Mouse (Mus musculus): ENCODE data around the gene Slc16a6. TPM values are rescaled to one million over a fixed set of nuclear protein-coding genes. Genes with fewer than 3 reads are reported as not detected.
"Not testable (repeated sequence)": the region's sequence is repeated elsewhere in the genome, so short reads cannot be mapped to it uniquely, and the experiment has no call there.

The Slc16a6 gene
- polyA plus RNA-seq, 1 experiment from 2014 or later: 4.4 TPM

DNA sequence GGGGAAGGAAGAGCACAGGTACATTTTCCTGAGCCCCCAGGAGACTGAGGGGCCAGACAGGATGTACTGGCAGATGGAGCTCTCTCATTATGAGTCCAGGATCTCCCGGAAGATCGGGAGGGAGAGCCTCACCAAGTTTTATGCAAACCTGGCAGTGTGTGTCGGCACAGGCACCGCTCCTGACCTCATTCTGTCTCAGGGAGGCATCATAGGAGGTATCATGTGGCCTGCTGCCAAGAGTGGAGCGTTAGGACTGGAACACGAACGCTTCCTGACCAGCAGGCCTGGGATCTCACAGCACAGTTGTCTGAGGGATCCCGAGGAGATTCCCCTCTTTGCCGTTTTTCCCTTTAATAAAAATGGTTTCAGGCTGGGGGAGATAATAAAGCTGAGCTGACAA lies 31.6 kb upstream of the Slc16a6 start:
- no peak for ATAC-seq (ENCODE audit: insufficient number of reproducible peaks, insufficient read depth, low FRiP score, low read depth)
- Histone ChIP-seq H3K27ac (ENCODE audit: low read length) (no peak overlapping the region), H3K9me3 (ENCODE audit: control insufficient read depth, low read depth, low read length) (no peaks in the 10 kb centered on the region), H3K4me2 (replicated peaks; ENCODE audit: low read depth, low read length) (no peak overlapping the region), H3K9ac (replicated peaks; ENCODE audit: low read depth, low read length) (no peak overlapping the region), H3K36me3 (ENCODE audit: control insufficient read depth, insufficient read depth, low read length) (no peaks in the 10 kb centered on the region), H3K4me1 (ENCODE audit: control insufficient read depth, insufficient read depth, low read length) (no peaks in the 10 kb centered on the region), H3K27me3 (ENCODE audit: control insufficient read depth, insufficient read depth, low read length) (no peaks in the 10 kb centered on the region), H3K4me3 (ENCODE audit: low read depth, low read length) (no peak overlapping the region)
- WGBS: 63% methylated on average over 9 of the region's 9 CpGs

DNA sequence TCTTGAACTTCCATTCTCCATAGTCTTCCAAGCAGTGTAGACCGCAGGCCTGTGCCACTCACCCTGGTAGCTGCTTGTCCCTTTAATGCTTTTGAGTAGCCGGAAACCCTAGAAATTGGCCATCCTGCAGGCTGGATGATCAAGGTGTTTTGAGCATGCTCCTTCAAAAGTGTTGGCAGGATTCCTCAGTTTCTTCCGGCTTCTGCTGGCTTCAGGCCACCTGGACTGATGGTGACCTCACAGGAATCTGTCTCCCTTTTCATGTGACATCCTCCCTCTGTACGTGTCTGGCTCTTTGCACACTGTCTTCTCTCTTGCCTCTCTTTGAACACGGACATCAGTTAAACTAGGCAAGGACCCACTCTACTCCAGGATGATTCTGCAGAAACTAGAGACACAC lies 26.8 kb upstream of the Slc16a6 start:
- H3K27me3 ChIP-seq (ENCODE audit: control insufficient read depth, insufficient read depth, low read length): no peaks in the 10 kb centered on the region
- WGBS: 80% methylated on average over 5 of the region's 5 CpGs

DNA sequence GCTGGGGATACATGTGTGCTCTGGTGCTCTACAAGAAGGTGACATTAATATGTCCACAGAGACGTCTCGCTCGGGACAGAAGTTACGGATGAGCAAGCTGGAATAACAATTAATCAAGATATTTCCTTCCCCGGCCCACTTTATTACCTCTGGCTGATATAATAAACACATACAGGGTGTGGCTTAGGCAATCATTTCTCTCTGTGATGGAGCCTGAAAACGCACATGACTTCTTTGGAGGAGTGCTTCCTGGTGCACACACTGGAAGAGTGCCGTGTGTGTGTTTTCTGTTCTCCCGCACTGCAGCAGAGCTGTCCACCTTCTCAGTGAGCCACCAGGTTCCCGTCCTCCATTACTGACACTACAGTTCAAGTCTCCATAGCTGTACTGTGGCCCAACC lies 24.6 kb upstream of the Slc16a6 start:
- H3K9me3 ChIP-seq (ENCODE audit: control insufficient read depth, low read depth, low read length): no peaks in the 10 kb centered on the region
- H3K27ac ChIP-seq (ENCODE audit: low read length): peak overlapping the region; percentile 10; the same call in 1 of the 2 replicates
- ATAC-seq (ENCODE audit: insufficient number of reproducible peaks, insufficient read depth, low FRiP score, low read depth): no peak
- no peak overlapping the region for H3K9ac ChIP-seq (replicated peaks; ENCODE audit: low read depth, low read length)
- WGBS: 60% methylated on average over 9 of the region's 9 CpGs
- H3K27me3 ChIP-seq (ENCODE audit: control insufficient read depth, insufficient read depth, low read length): no peaks in the 10 kb centered on the region
- H3K4me1 ChIP-seq (ENCODE audit: control insufficient read depth, insufficient read depth, low read length): peaks cover 4% of the 10 kb centered on the region; the same call in 1 of the 2 replicates
- no peak overlapping the region for H3K4me2 ChIP-seq (replicated peaks; ENCODE audit: low read depth, low read length)
- H3K4me3 ChIP-seq (ENCODE audit: low read depth, low read length): no peak overlapping the region
- H3K36me3 ChIP-seq (ENCODE audit: control insufficient read depth, insufficient read depth, low read length): no peaks in the 10 kb centered on the region

More for the DNA sequence above, 26.8 kb upstream of the Slc16a6 start:
- Histone ChIP-seq H3K4me1 (ENCODE audit: control insufficient read depth, insufficient read depth, low read length) (peaks cover 4% of the 10 kb centered on the region; the same call in 1 of the 2 replicates), H3K4me3 (ENCODE audit: low read depth, low read length) (no peak overlapping the region), H3K36me3 (ENCODE audit: control insufficient read depth, insufficient read depth, low read length) (no peaks in the 10 kb centered on the region), H3K9ac (replicated peaks; ENCODE audit: low read depth, low read length) (no peak overlapping the region), H3K4me2 (replicated peaks; ENCODE audit: low read depth, low read length) (no peak overlapping the region), H3K27ac (ENCODE audit: low read length) (no peak overlapping the region), H3K9me3 (ENCODE audit: control insufficient read depth, low read depth, low read length) (no peaks in the 10 kb centered on the region)
- ATAC-seq (ENCODE audit: insufficient number of reproducible peaks, insufficient read depth, low FRiP score, low read depth): no peak

DNA sequence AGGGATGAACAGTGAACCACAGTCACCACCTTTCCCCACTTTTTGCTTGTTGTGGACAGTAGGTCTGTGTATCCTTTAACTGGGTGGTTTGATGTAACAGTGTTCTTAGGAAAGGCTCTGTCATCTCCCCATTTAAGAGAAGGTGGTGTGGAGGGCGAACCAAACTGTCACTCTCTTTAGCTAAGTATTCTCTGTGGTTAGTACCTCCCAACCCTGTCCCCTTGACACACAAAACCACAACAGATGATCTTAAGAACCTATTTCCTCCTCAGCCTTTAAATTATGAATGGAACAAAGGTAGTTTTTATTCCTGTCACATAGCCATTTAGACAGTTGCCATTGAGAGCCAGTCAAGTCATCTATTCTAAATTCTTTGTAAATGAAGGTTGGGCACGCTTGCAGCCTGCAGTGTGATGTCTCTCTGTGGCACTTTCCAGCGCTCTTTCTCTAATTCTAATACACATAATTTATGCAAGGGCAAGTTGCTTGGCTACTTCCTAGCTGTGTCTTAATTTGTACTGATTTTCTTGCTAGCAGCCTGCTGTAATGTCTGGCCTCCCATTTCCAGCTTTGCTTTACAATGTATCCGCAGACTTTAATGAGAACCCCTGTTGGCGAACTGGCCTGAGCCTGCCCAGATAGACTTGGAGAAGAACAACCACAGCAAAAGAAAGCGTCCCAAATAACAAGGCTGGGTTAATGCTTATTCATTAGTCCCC lies 23.8 kb upstream of the Slc16a6 start:
- Histone ChIP-seq H3K4me1 (ENCODE audit: control insufficient read depth, insufficient read depth, low read length) (peaks cover 4% of the 10 kb centered on the region; the same call in 1 of the 2 replicates), H3K27ac (ENCODE audit: low read length) (no peak overlapping the region), H3K27me3 (ENCODE audit: control insufficient read depth, insufficient read depth, low read length) (no peaks in the 10 kb centered on the region), H3K9me3 (ENCODE audit: control insufficient read depth, low read depth, low read length) (no peaks in the 10 kb centered on the region), H3K4me2 (replicated peaks; ENCODE audit: low read depth, low read length) (no peak overlapping the region), H3K36me3 (ENCODE audit: control insufficient read depth, insufficient read depth, low read length) (no peaks in the 10 kb centered on the region), H3K9ac (replicated peaks; ENCODE audit: low read depth, low read length) (no peak overlapping the region), H3K4me3 (ENCODE audit: low read depth, low read length) (no peak overlapping the region)
- WGBS: 81% methylated on average over 6 of the region's 6 CpGs
- ATAC-seq (ENCODE audit: insufficient number of reproducible peaks, insufficient read depth, low FRiP score, low read depth): no peak

DNA sequence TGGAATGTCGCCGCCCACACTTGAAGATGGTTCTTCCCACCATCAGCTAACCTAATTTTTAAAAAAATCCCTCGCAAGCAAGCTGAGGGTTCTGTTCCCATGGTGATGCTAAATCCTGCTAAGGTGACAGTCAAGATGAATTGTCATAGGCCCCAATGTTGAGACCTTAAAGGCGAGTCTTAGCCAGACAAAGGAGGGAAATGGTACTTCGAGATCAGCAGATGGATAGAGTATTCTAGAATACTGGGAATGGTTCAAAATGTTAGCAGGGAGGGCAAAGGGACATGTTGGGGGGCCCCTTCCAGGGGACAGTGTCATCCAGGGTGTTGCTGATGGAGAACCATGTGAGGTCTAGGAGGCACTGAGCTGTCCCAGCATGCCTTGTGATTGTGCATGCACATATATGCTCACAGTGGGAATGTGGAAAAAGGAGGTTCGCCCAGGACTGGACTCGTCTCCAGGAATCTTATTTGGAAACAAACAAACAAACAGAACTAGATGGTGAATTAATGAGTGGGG lies 23.1 kb upstream of the Slc16a6 start:
- Histone ChIP-seq H3K4me2 (replicated peaks; ENCODE audit: low read depth, low read length) (no peak overlapping the region), H3K27ac (ENCODE audit: low read length) (no peak overlapping the region), H3K9me3 (ENCODE audit: control insufficient read depth, low read depth, low read length) (no peaks in the 10 kb centered on the region), H3K4me3 (ENCODE audit: low read depth, low read length) (no peak overlapping the region), H3K9ac (replicated peaks; ENCODE audit: low read depth, low read length) (no peak overlapping the region), H3K36me3 (ENCODE audit: control insufficient read depth, insufficient read depth, low read length) (no peaks in the 10 kb centered on the region), H3K4me1 (ENCODE audit: control insufficient read depth, insufficient read depth, low read length) (peaks cover 4% of the 10 kb centered on the region; the same call in 1 of the 2 replicates), H3K27me3 (ENCODE audit: control insufficient read depth, insufficient read depth, low read length) (no peaks in the 10 kb centered on the region)
- WGBS: 77% methylated on average over 7 of the region's 7 CpGs
- ATAC-seq (ENCODE audit: insufficient number of reproducible peaks, insufficient read depth, low FRiP score, low read depth): no peak

DNA sequence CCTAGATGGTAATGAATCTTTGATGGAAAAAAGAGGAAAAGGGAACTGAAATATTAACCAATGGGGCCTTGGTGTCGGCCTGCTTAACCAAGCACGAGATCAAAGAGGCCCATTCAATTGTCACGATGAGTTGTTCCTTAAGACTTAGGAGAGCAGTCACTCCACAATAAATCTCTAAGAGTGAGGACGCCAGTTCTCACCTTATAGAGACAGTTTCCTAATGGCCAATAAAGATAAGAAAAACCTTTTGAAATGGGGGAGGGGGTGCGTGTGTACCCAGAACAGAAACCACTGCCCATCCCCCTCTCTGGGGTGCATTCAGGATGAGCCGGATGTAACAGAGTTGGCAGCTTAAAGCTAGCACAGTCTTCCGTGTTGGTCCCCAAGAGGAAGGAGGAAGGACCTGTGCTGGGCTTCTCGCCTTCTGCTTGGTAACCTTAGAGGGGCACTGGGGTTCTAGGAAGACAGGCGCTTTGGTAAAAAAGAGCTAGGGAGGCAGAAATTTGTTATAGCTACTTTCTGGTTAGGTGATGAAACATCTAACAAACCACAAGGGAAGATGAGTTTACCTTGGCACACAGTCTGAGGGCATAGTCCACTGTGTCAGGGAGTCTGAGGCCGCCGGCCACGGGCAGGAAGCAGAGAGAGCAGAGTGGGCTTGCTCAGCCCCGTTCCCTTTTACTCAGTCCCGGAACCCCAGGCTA lies 22.5 kb upstream of the Slc16a6 start:
- Histone ChIP-seq H3K27ac (ENCODE audit: low read length) (no peak overlapping the region), H3K36me3 (ENCODE audit: control insufficient read depth, insufficient read depth, low read length) (no peaks in the 10 kb centered on the region), H3K4me1 (ENCODE audit: control insufficient read depth, insufficient read depth, low read length) (peaks cover 4% of the 10 kb centered on the region; the same call in 1 of the 2 replicates), H3K9me3 (ENCODE audit: control insufficient read depth, low read depth, low read length) (no peaks in the 10 kb centered on the region), H3K27me3 (ENCODE audit: control insufficient read depth, insufficient read depth, low read length) (no peaks in the 10 kb centered on the region), H3K4me3 (ENCODE audit: low read depth, low read length) (no peak overlapping the region), H3K9ac (replicated peaks; ENCODE audit: low read depth, low read length) (no peak overlapping the region), H3K4me2 (replicated peaks; ENCODE audit: low read depth, low read length) (no peak overlapping the region)
- no peak for ATAC-seq (ENCODE audit: insufficient number of reproducible peaks, insufficient read depth, low FRiP score, low read depth)
- WGBS: 42% methylated on average over 14 of the region's 14 CpGs

DNA sequence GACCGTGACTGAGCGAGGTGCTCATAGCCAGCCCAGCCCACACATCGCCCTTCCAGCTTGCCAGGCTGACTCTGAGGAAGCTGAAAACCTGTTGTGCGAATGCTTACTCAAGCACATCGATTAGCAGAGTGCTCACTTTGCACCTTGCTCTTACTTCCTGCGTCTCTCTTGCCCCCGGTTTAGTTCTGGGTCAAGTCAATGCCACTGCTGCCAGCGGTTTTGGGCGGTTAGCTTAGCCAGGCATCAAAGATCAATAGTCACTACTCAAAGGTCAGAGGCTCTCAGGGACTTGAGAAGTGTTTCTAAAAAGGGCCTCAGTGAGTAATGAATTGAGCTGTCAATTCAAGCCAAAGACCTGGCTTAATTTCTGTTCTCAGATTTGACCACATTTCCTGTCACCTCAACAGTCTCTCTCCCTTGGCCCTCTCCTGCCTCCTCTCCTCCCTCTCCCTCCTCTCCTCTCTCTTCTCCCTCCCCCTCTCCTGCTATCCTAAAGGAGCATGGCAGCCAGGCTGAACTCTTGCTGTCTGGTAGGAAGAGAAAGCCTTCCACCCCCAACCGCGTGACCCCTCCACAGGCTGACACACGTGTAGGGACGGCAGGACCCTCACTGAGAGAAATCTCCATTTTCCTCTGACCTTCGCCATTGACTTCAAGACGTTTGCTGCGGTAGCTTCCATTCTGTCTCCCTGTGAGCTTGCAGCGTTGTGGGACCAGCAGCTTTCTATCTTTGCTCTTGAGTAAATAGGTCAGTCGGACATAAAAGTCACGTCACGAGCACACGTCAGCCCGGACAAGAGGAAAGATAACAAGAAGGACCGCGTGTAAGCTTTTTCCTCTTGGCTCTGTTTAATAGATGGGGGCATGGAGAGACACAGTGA lies 21.7 kb upstream of the Slc16a6 start:
- H3K9me3 ChIP-seq (ENCODE audit: control insufficient read depth, low read depth, low read length): no peaks in the 10 kb centered on the region
- no peak overlapping the region for H3K4me2 ChIP-seq (replicated peaks; ENCODE audit: low read depth, low read length)
- H3K4me1 ChIP-seq (ENCODE audit: control insufficient read depth, insufficient read depth, low read length): peaks cover 4% of the 10 kb centered on the region; the same call in 1 of the 2 replicates
- H3K9ac ChIP-seq (replicated peaks; ENCODE audit: low read depth, low read length): no peak overlapping the region
- no peaks in the 10 kb centered on the region for H3K27me3 ChIP-seq (ENCODE audit: control insufficient read depth, insufficient read depth, low read length)
- no peak overlapping the region for H3K27ac ChIP-seq (ENCODE audit: low read length)
- no peak overlapping the region for H3K4me3 ChIP-seq (ENCODE audit: low read depth, low read length)
- 0 out of 2 replicates have a peak, but pooled peaks have one; percentile 46 for ATAC-seq (ENCODE audit: insufficient number of reproducible peaks, insufficient read depth, low FRiP score, low read depth)
- WGBS: 36% methylated on average over 24 of the region's 24 CpGs
- no peaks in the 10 kb centered on the region for H3K36me3 ChIP-seq (ENCODE audit: control insufficient read depth, insufficient read depth, low read length)

DNA sequence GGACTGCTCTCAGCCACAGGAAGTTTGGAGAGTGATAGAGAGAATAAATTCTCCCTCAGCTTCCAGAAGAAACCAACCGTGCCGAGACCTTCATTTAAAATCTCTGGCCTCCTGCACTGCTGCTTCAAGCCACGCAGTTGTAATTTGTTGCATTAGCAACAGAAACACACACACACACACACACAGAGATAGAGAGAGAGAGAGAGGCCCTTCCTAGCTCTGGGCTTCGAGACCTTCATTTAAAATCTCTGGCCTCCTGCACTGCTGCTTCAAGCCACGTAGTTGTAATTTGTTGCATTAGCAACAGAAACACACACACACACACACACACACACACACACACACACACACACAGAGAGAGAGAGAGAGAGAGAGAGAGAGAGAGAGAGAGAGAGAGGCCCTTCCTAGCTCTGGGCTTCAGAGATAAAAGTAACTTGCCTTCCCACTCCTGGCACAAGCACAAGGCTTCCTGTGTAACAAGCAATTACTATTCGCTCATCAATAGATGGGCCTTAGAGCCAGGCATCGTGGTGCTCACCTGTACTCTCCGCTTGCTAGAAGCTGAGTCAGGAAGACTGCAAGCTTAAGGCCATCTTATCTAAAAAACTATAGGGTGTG lies 19.6 kb upstream of the Slc16a6 start:
- H3K9me3 ChIP-seq (ENCODE audit: control insufficient read depth, low read depth, low read length); H3K4me1 ChIP-seq (ENCODE audit: control insufficient read depth, insufficient read depth, low read length); H3K27ac ChIP-seq (ENCODE audit: low read length); H3K4me3 ChIP-seq (ENCODE audit: low read depth, low read length); ATAC-seq (ENCODE audit: insufficient number of reproducible peaks, insufficient read depth, low FRiP score, low read depth); H3K4me2 ChIP-seq (replicated peaks; ENCODE audit: low read depth, low read length); H3K27me3 ChIP-seq (ENCODE audit: control insufficient read depth, insufficient read depth, low read length); H3K9ac ChIP-seq (replicated peaks; ENCODE audit: low read depth, low read length); H3K36me3 ChIP-seq (ENCODE audit: control insufficient read depth, insufficient read depth, low read length): not testable (repeated sequence)
- WGBS: 75% methylated on average over 8 of the region's 8 CpGs

Data from stomach, embryonic 14.5 days (tissue).